Mouse (Mus musculus) lung, embryonic 16.5 days (tissue): ENCODE results near the gene Cluh. TPM values are rescaled to one million over a fixed set of nuclear protein-coding genes. Genes with fewer than 3 reads are reported as not detected.

Experiments
- ATAC-seq: fragments of 200-750 bp; cut with Nextera tagmentation; 2 replicates; pipeline ENCODE4 v1.8.0; 2017; ENCODE audit warnings: low read depth, mild to moderate bottlenecking, moderate library complexity
- H3K27ac ChIP-seq: fragments of 300-500 bp; sonication (generic); 2 replicates; pipeline ENCODE4 v1.5.1; 2014; ENCODE audit warnings: mild to moderate bottlenecking, control low read depth, low read length
- H3K27me3 ChIP-seq: fragments of 300-500 bp; sonication (generic); 2 replicates; pipeline ENCODE4 v1.6.1; 2014; ENCODE audit warnings: low read depth, low read length, mixed read lengths; ENCODE audit not compliant: control insufficient read depth, insufficient read depth
- H3K36me3 ChIP-seq: fragments of 300-500 bp; sonication (generic); 2 replicates; pipeline ENCODE4 v1.6.1; 2014; ENCODE audit warnings: low read length; ENCODE audit not compliant: control insufficient read depth, insufficient read depth
- H3K4me1 ChIP-seq: fragments of 300-500 bp; sonication (generic); replicated peaks from 2 replicates; pipeline ENCODE4 v1.6.1; 2014; ENCODE audit warnings: low read length, mixed read lengths; ENCODE audit not compliant: control insufficient read depth, insufficient read depth
- H3K4me2 ChIP-seq: fragments of 300-500 bp; sonication (generic); 2 replicates; pipeline ENCODE4 v1.6.1; 2014; ENCODE audit warnings: low read depth, low read length, control low read depth
- H3K4me3 ChIP-seq: fragments of 300-500 bp; sonication (generic); 2 replicates; pipeline ENCODE4 v1.5.1; 2014; ENCODE audit warnings: mild to moderate bottlenecking, low read length, control low read depth
- H3K9ac ChIP-seq: fragments of 300-500 bp; sonication (generic); 2 replicates; pipeline ENCODE4 v1.6.1; 2014; ENCODE audit warnings: low read length, control low read depth
- H3K9me3 ChIP-seq: fragments of 300-500 bp; sonication (generic); 2 replicates; pipeline ENCODE4 v1.6.1; 2016; ENCODE audit warnings: low read length; ENCODE audit not compliant: control insufficient read depth
- WGBS: fragments of 180-500 bp; shearing (Covaris S2); extraction: QIAGEN DNeasy Blood & Tissue Kit; methylation state at CpG from one replicate; pipeline ENCODE4 v1.1.7; 2014; 5-methylcytosine and 5-hydroxymethylcytosine counted together
- polyA plus RNA-seq: library from polyadenylated mRNA; unstranded; fragments of >200 nt; fragmentation: Nextera tagmentation; extraction: Ambion mirVana; gene quantifications from 2 replicates; pipeline ENCODE4 v1.2.1, GENCODE M21; 2015

The Cluh gene
- polyA plus RNA-seq, 1 experiment from 2014 or later = 18.9 TPM

GRCm38 (mm10) chr11:74668466-74668865 lies 19.2 kb downstream of the Cluh start:
- H3K9me3 ChIP-seq = no peaks in the 10 kb centered on the region
- WGBS = 88% methylated on average over 5 of the region's 5 CpGs
- no peak overlapping the region for H3K4me3 ChIP-seq
- H3K36me3 ChIP-seq = peaks cover 35% of the 10 kb centered on the region
- no peak overlapping the region for H3K9ac ChIP-seq
- no peak for ATAC-seq
- no peaks in the 10 kb centered on the region for H3K27me3 ChIP-seq
- no peaks in the 10 kb centered on the region for H3K4me1 ChIP-seq
- no peak overlapping the region for H3K27ac ChIP-seq
- no peak overlapping the region for H3K4me2 ChIP-seq

- WGBS = 86% methylated on average over 2 of the region's 2 CpGs
- ATAC-seq = no peak
- no peak overlapping the region for H3K9ac ChIP-seq
- peaks cover 33% of the 10 kb centered on the region for H3K36me3 ChIP-seq
- H3K27me3 ChIP-seq = no peaks in the 10 kb centered on the region
- no peak overlapping the region for H3K4me2 ChIP-seq
- no peaks in the 10 kb centered on the region for H3K4me1 ChIP-seq
- H3K27ac ChIP-seq = no peak overlapping the region
- no peaks in the 10 kb centered on the region for H3K9me3 ChIP-seq
- H3K4me3 ChIP-seq = no peak overlapping the region
Measured at GRCm38 (mm10) chr11:74668971-74669370, 19.7 kb downstream of the Cluh start.

DNA sequence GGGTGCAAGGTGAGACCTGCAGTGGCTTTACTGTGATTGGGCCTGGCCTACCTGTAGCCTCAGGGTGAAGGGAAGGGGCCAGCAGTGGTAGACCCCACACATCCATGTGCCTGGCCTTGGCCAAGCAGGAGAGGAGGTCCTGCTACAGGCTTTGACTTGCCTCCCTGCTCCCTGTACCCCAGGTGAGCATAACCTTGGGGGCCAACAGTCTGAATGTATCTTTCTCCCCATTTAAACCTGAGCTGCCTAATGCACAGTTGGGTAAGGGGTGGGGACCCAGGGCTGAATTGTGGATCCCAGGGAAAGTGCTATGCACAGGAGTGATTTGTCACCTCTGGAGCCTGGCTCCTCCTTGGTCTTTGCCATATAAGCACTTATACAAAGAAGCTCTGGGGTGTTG lies 20.9 kb downstream of the Cluh start:
- peaks cover 32% of the 10 kb centered on the region for H3K36me3 ChIP-seq
- no peak for ATAC-seq

DNA sequence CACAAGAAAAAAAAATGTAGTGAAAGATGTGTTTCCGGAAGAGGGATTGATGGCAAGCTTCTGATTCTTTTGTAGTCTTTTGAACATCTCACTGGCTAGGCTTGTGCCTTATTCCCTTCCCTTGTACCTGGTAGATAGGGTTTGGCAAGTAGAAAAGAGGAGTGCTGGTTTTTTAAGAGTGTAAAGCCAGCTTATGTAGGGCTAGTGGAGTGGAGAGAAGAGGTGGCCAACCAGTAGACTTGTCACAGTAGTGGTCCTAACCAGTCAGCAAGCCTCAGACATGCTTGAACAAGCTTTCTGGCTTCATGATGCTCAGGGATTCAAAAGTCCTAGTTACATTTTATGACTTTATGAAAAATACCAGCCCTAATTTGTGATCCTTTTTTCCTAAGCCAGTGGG lies 21.7 kb downstream of the Cluh start:
- no peak overlapping the region for H3K27ac ChIP-seq
- peaks cover 30% of the 10 kb centered on the region for H3K36me3 ChIP-seq
- 73% methylated on average over 1 of the region's 1 CpGs for WGBS

More for the DNA sequence above, 20.9 kb downstream of the Cluh start:
- no peak overlapping the region for H3K4me2 ChIP-seq
- H3K9ac ChIP-seq = no peak overlapping the region
- H3K27ac ChIP-seq = no peak overlapping the region
- H3K27me3 ChIP-seq = no peaks in the 10 kb centered on the region
- no peaks in the 10 kb centered on the region for H3K4me1 ChIP-seq
- H3K9me3 ChIP-seq = no peaks in the 10 kb centered on the region
- no peak overlapping the region for H3K4me3 ChIP-seq

DNA sequence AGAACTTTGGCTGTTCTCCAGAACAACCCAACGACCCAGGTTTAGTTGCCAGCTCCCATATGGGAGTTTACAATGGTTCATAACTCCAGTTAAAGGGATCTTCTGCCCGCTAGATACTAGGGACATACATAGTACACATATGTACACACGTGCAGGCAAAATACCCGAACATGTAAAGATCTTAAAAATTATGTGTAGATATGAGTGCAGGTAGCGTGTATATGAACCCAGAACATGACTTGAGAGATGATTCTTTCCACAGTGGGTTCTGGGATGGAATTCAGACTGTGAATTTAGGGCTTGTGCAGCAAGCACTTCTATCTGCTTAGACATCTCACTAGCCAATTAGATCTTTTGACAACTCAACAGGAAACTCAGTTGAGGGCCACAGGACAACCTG lies 22.5 kb downstream of the Cluh start:
- Histone ChIP-seq H3K36me3 (peaks cover 26% of the 10 kb centered on the region), H3K27ac (no peak overlapping the region), H3K9ac (no peak overlapping the region), H3K4me3 (no peak overlapping the region), H3K9me3 (no peaks in the 10 kb centered on the region), H3K4me1 (no peaks in the 10 kb centered on the region), H3K4me2 (no peak overlapping the region), H3K27me3 (no peaks in the 10 kb centered on the region)
- WGBS = 82% methylated on average over 5 of the region's 5 CpGs
- no peak for ATAC-seq

More for the DNA sequence above, 21.7 kb downstream of the Cluh start:
- Histone ChIP-seq H3K27me3 (no peaks in the 10 kb centered on the region), H3K9me3 (no peaks in the 10 kb centered on the region), H3K4me1 (no peaks in the 10 kb centered on the region), H3K4me2 (no peak overlapping the region), H3K4me3 (no peak overlapping the region), H3K9ac (no peak overlapping the region)
- no peak for ATAC-seq

GRCm38 (mm10) chr11:74672901-74673513 lies 23.7 kb downstream of the Cluh start:
- H3K4me3 ChIP-seq = no peak overlapping the region
- peaks cover 21% of the 10 kb centered on the region for H3K36me3 ChIP-seq
- H3K4me2 ChIP-seq = no peak overlapping the region
- no peaks in the 10 kb centered on the region for H3K27me3 ChIP-seq
- no peak overlapping the region for H3K9ac ChIP-seq
- no peaks in the 10 kb centered on the region for H3K4me1 ChIP-seq
- WGBS = 75% methylated on average over 6 of the region's 6 CpGs
- ATAC-seq = peak; percentile 10; the same call in 1 of the 2 replicates
- H3K9me3 ChIP-seq = no peaks in the 10 kb centered on the region
- no peak overlapping the region for H3K27ac ChIP-seq

DNA sequence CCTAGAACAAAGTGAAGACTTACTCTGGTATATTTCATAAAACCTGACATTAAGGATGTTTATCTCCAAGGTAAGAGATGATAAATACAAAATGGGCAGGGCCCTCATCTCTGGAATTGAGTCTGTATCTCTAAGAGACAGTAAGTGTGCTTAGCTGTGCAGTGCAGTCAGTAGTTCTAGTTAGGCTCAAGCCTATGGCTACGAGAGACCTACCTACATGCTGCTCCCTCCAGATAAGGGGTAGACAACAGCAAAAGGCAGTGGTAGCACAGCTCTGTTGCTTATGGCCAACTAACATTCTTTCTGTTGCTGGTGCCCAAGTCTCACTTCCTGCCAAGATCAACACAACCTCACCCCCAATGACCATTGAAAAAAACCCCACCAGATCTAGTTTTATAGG lies 24.3 kb downstream of the Cluh start:
- Histone ChIP-seq H3K9ac (no peak overlapping the region), H3K4me1 (no peaks in the 10 kb centered on the region), H3K27me3 (no peaks in the 10 kb centered on the region), H3K9me3 (no peaks in the 10 kb centered on the region), H3K36me3 (peaks cover 23% of the 10 kb centered on the region), H3K4me2 (no peak overlapping the region), H3K27ac (no peak overlapping the region), H3K4me3 (no peak overlapping the region)
- 76% methylated on average over 1 of the region's 1 CpGs for WGBS
- ATAC-seq = 0 out of 2 replicates have a peak, but pooled peaks have one; percentile 31

GRCm38 (mm10) chr11:74674713-74675112 lies 25.4 kb downstream of the Cluh start:
- no peak for ATAC-seq
- WGBS = 94% methylated on average over 8 of the region's 8 CpGs
- Histone ChIP-seq H3K4me3 (no peak overlapping the region), H3K4me1 (no peaks in the 10 kb centered on the region), H3K27me3 (no peaks in the 10 kb centered on the region), H3K27ac (no peak overlapping the region), H3K9me3 (no peaks in the 10 kb centered on the region), H3K9ac (no peak overlapping the region), H3K4me2 (no peak overlapping the region), H3K36me3 (peaks cover 28% of the 10 kb centered on the region)

DNA sequence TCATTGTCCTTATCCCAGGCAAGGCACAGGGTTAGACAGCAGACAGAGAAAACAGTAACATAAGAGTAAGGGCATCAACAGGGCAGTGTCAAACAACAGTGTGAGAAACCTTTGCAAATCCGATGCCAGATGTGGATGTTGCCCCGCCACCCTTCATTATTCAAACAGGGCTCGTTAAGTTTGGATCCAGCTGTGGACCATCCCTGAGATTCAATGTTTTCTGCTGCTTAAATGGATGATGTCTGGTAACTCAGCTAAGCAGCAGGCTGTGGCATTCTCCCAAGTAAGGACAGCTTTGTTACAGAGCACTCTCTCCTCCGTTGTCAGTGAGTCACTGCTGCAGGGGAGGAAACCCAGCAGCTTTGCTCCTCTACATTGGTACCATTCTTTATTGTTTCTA lies 25.9 kb downstream of the Cluh start:
- no peaks in the 10 kb centered on the region for H3K4me1 ChIP-seq
- H3K36me3 ChIP-seq = peaks cover 28% of the 10 kb centered on the region
- no peak overlapping the region for H3K9ac ChIP-seq
- 84% methylated on average over 4 of the region's 4 CpGs for WGBS
- H3K4me3 ChIP-seq = no peak overlapping the region
- H3K9me3 ChIP-seq = no peaks in the 10 kb centered on the region
- ATAC-seq = no peak
- no peak overlapping the region for H3K4me2 ChIP-seq
- H3K27me3 ChIP-seq = no peaks in the 10 kb centered on the region
- no peak overlapping the region for H3K27ac ChIP-seq

DNA sequence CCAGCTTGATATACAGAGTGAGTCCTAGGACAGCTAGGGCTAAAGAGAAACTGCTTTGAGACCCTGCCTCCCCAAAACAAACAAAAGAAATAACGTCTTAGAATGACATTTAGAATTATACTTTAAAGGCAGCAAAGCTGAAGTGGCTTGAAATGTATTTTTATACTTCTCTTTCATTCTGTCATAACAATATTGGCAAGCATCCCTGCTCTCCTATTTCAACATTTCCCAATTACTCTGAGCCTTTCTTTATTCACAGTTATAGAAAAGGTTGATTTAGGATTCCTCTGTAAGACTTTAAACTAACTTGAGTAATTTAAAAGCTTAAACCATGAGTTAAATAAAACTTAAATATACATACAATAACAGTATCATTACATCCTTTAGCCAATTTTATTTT lies 42.9 kb downstream of the Cluh start:
- WGBS = 49% methylated on average over 1 of the region's 1 CpGs
- Histone ChIP-seq H3K9me3 (no peaks in the 10 kb centered on the region), H3K36me3 (peaks cover 16% of the 10 kb centered on the region), H3K4me3 (no peak overlapping the region), H3K4me1 (no peaks in the 10 kb centered on the region), H3K27ac (no peak overlapping the region), H3K4me2 (no peak overlapping the region), H3K9ac (no peak overlapping the region), H3K27me3 (no peaks in the 10 kb centered on the region)
- ATAC-seq = no peak
